Mouse (Mus musculus) liver, embryonic 15.5 days (tissue): ENCODE measurements around the gene Gm20388. TPM values are rescaled to one million over a fixed set of nuclear protein-coding genes. Genes with fewer than 3 reads are reported as not detected.
A peak's percentile ranks its signal among the peaks of the same experiment; 100 is the strongest.

Experiments
- ATAC-seq: fragments of 200-750 bp; cut with Nextera tagmentation; 2 replicates; pipeline ENCODE4 v1.8.0; 2017; ENCODE audit warnings: moderate number of reproducible peaks, mild to moderate bottlenecking, moderate library complexity; ENCODE audit not compliant: insufficient read depth
- H3K27ac ChIP-seq: fragments of 300-500 bp; sonication (generic); replicated peaks from 2 replicates; pipeline ENCODE4 v1.5.1; 2015; ENCODE audit warnings: mild to moderate bottlenecking, inconsistent platforms
- H3K27me3 ChIP-seq: fragments of 300-500 bp; sonication (generic); 2 replicates; pipeline ENCODE4 v1.6.1; 2015; ENCODE audit warnings: mild to moderate bottlenecking, inconsistent platforms
- H3K36me3 ChIP-seq: fragments of 300-500 bp; sonication (generic); replicated peaks from 2 replicates; pipeline ENCODE4 v1.6.1; 2015; ENCODE audit warnings: moderate library complexity, mild to moderate bottlenecking, inconsistent platforms
- H3K4me1 ChIP-seq: fragments of 300-500 bp; sonication (generic); replicated peaks from 2 replicates; pipeline ENCODE4 v1.6.1; 2015; ENCODE audit warnings: inconsistent platforms
- H3K4me2 ChIP-seq: fragments of 300-500 bp; sonication (generic); 2 replicates; pipeline ENCODE4 v1.6.1; 2015; ENCODE audit warnings: moderate library complexity, mild to moderate bottlenecking, inconsistent platforms
- H3K4me3 ChIP-seq: fragments of 300-500 bp; sonication (generic); replicated peaks from 2 replicates; pipeline ENCODE4 v1.5.1; 2015; ENCODE audit warnings: mild to moderate bottlenecking, inconsistent platforms
- H3K9ac ChIP-seq: fragments of 300-500 bp; sonication (generic); 2 replicates; pipeline ENCODE4 v1.6.1; 2015; ENCODE audit warnings: moderate library complexity, mild to moderate bottlenecking, inconsistent platforms
- H3K9me3 ChIP-seq: fragments of 300-500 bp; sonication (generic); replicated peaks from 2 replicates; pipeline ENCODE4 v1.6.1; 2016; ENCODE audit warnings: inconsistent platforms
- WGBS: fragments of 180-500 bp; shearing (Covaris S2); methylation state at CpG from one replicate; pipeline ENCODE4 v1.1.7; 2015; ENCODE audit warnings: mixed read lengths; ENCODE audit not compliant: insufficient replicate concordance; 5-methylcytosine and 5-hydroxymethylcytosine counted together
- polyA plus RNA-seq: library from polyadenylated mRNA; unstranded; fragments of >200 nt; fragmentation: Nextera tagmentation; extraction: Ambion mirVana; gene quantifications from 2 replicates; pipeline ENCODE4 v1.2.1, GENCODE M21; 2015

Gm20388 gene
- polyA plus RNA-seq, 1 experiment from 2014 or later = not detected

- Histone ChIP-seq H3K36me3 (peaks cover 98% of the 10 kb centered on the region), H3K4me3 (no peak overlapping the region), H3K4me2 (no peak overlapping the region), H3K27ac (no peak overlapping the region), H3K4me1 (no peaks in the 10 kb centered on the region), H3K27me3 (no peaks in the 10 kb centered on the region), H3K9me3 (no peaks in the 10 kb centered on the region), H3K9ac (no peak overlapping the region)
- WGBS = 72% methylated on average over 8 of the region's 8 CpGs
- ATAC-seq = no peak
Observed at GRCm38 (mm10) chr8:123387801-123388200, 3477.2 kb downstream of the Gm20388 start.

GRCm38 (mm10) chr8:123389026-123389425 lies 3478.4 kb downstream of the Gm20388 start:
- Histone ChIP-seq H3K27ac (no peak overlapping the region), H3K4me3 (no peak overlapping the region), H3K9ac (no peak overlapping the region), H3K9me3 (no peaks in the 10 kb centered on the region), H3K4me2 (no peak overlapping the region), H3K36me3 (peaks cover 98% of the 10 kb centered on the region), H3K27me3 (no peaks in the 10 kb centered on the region), H3K4me1 (no peaks in the 10 kb centered on the region)
- ATAC-seq = no peak
- 80% methylated on average over 7 of the region's 7 CpGs for WGBS

GRCm38 (mm10) chr8:123398308-123398707 lies 3487.7 kb downstream of the Gm20388 start:
- H3K27me3 ChIP-seq = no peaks in the 10 kb centered on the region
- no peak for ATAC-seq
- peaks cover 85% of the 10 kb centered on the region for H3K36me3 ChIP-seq
- WGBS = 79% methylated on average over 13 of the region's 13 CpGs
- no peaks in the 10 kb centered on the region for H3K9me3 ChIP-seq
- H3K4me2 ChIP-seq = no peak overlapping the region
- H3K27ac ChIP-seq = no peak overlapping the region
- H3K4me3 ChIP-seq = no peak overlapping the region
- H3K9ac ChIP-seq = no peak overlapping the region
- no peaks in the 10 kb centered on the region for H3K4me1 ChIP-seq

GRCm38 (mm10) chr8:123401936-123402335 lies 3491.3 kb downstream of the Gm20388 start:
- ATAC-seq = no peak
- Histone ChIP-seq H3K9ac (no peak overlapping the region), H3K27ac (no peak overlapping the region), H3K4me3 (no peak overlapping the region), H3K4me2 (no peak overlapping the region), H3K36me3 (peaks cover 51% of the 10 kb centered on the region), H3K9me3 (no peaks in the 10 kb centered on the region), H3K4me1 (peaks cover 7% of the 10 kb centered on the region), H3K27me3 (no peaks in the 10 kb centered on the region)
- WGBS = 79% methylated on average over 9 of the region's 9 CpGs

- peaks cover 8% of the 10 kb centered on the region for H3K27me3 ChIP-seq
- no peak overlapping the region for H3K4me3 ChIP-seq
- no peaks in the 10 kb centered on the region for H3K9me3 ChIP-seq
- H3K27ac ChIP-seq = no peak overlapping the region
- peaks cover 16% of the 10 kb centered on the region for H3K4me1 ChIP-seq
- no peak for ATAC-seq
- H3K4me2 ChIP-seq = no peak overlapping the region
- WGBS = 76% methylated on average over 9 of the region's 9 CpGs
- peaks cover 43% of the 10 kb centered on the region for H3K36me3 ChIP-seq
- H3K9ac ChIP-seq = no peak overlapping the region
Observed at GRCm38 (mm10) chr8:123402730-123403326, 3492.2 kb downstream of the Gm20388 start.

- no peak overlapping the region for H3K27ac ChIP-seq
- H3K9ac ChIP-seq = no peak overlapping the region
- H3K36me3 ChIP-seq = peaks cover 26% of the 10 kb centered on the region
- ATAC-seq = no peak
- WGBS = 62% methylated on average over 8 of the region's 8 CpGs
- no peak overlapping the region for H3K4me3 ChIP-seq
- H3K4me2 ChIP-seq = no peak overlapping the region
- H3K27me3 ChIP-seq = peaks cover 20% of the 10 kb centered on the region
- H3K4me1 ChIP-seq = peaks cover 32% of the 10 kb centered on the region
- no peaks in the 10 kb centered on the region for H3K9me3 ChIP-seq
Observed at GRCm38 (mm10) chr8:123404521-123404920, 3493.9 kb downstream of the Gm20388 start.

DNA sequence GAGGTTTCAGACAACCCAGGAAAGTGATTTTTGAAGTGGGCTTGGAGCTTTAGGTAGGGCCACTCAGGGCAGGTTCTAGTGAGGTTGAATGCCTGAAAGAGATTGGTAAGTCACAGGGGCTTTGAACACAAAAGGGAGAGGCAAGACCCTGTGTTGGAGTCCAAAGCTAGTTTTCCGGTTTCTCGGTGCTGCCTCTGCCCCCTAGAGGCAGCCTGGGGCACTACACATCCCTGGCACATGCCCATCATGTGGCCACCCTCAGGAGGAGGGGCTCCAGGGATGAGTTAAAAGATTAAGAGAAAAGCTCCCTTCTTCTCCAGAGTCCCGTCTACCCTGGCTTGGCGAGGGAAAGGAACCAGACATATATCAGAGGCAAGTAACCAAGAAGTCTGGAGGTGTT lies 3496.1 kb downstream of the Gm20388 start, which contains the start of gene Mc1r:
TSS of gene Mc1r (plus strand) at position 322 of the 400 bp plus-strand sequence.
- Histone ChIP-seq H3K9ac (no peak within 1 kb of the TSS), H3K4me1 (peaks cover 55% of the 10 kb centered on the region), H3K4me3 (no peak within 1 kb of the TSS), H3K9me3 (no peaks in the 10 kb centered on the region), H3K36me3 (peaks cover 5% of the 10 kb centered on the region; the same call in 1 of the 2 replicates), H3K4me2 (peak within 1 kb of the TSS; percentile 29; the same call in 1 of the 2 replicates), H3K27ac (no peak within 1 kb of the TSS), H3K27me3 (peaks cover 43% of the 10 kb centered on the region)
- ATAC-seq = no peak
- 7% methylated on average over 4 of the region's 4 CpGs for WGBS

GRCm38 (mm10) chr8:123407612-123408011 lies 3497.0 kb downstream of the Gm20388 start:
- H3K27ac ChIP-seq = no peak overlapping the region
- no peak overlapping the region for H3K9ac ChIP-seq
- peaks cover 51% of the 10 kb centered on the region for H3K27me3 ChIP-seq
- ATAC-seq = no peak
- H3K9me3 ChIP-seq = no peaks in the 10 kb centered on the region
- H3K4me3 ChIP-seq = no peak overlapping the region
- H3K4me2 ChIP-seq = no peak overlapping the region
- 66% methylated on average over 13 of the region's 13 CpGs for WGBS
- peaks cover 63% of the 10 kb centered on the region for H3K4me1 ChIP-seq
- H3K36me3 ChIP-seq = no peaks in the 10 kb centered on the region

DNA sequence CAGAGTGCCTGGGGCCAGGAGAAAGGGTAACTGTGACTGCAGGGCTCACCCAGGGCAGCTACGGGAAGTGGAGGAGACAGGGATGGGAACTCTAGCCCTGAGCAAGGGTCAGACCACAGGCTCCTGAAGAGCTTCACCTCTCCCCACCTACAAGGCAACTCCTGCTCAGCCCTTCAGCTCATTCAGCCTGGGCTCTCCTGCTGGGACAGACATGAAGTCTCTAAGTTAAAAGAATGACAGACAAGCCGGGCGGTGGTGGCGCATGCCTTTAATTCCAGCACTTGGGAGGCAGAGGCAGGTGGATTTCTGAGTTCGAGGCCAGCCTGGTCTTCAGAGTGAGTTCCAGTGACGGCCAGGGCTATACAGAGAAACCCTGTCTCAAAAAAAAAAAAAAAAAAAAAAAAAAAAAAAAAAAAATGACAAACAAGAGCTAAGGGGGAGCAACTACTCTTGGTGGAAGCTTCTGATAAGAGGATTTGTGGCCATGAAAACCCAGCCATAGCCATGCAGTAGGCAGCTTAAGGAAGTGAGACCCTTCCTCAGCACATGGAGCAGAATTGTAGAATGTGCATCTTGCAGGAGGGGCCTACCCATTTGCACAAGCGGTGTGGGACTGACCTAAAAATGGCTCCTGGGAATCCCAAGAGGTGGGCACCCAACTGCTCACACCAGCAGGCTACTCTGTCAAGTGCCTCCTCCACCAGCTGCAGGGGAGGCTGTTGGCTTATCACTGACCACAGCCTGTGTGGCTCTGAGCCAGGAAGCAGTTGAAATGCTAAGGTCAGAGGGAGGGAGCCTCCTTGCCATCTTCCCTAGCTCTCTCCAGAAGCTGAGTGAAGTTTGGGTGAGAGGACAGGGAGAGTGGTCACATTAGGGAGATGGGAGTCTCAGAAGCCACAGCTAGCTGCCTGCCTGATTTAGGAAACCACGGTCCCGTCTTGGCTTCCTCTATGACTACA lies 3498.2 kb downstream of the Gm20388 start:
- H3K36me3 ChIP-seq = no peaks in the 10 kb centered on the region
- peaks cover 64% of the 10 kb centered on the region for H3K27me3 ChIP-seq
- 32% methylated on average over 9 of the region's 9 CpGs for WGBS
- H3K9ac ChIP-seq = no peak overlapping the region
- peak; percentile 64 for ATAC-seq
- H3K27ac ChIP-seq = no peak overlapping the region
- peaks cover 68% of the 10 kb centered on the region for H3K4me1 ChIP-seq
- H3K4me3 ChIP-seq = no peak overlapping the region
- H3K9me3 ChIP-seq = no peaks in the 10 kb centered on the region
- H3K4me2 ChIP-seq = peak overlapping the region; percentile 32

GRCm38 (mm10) chr8:123410049-123410587 lies 3499.5 kb downstream of the Gm20388 start:
- Histone ChIP-seq H3K9me3 (no peaks in the 10 kb centered on the region), H3K36me3 (no peaks in the 10 kb centered on the region), H3K27me3 (peaks cover 69% of the 10 kb centered on the region), H3K27ac (no peak overlapping the region), H3K9ac (no peak overlapping the region), H3K4me1 (peaks cover 73% of the 10 kb centered on the region), H3K4me3 (no peak overlapping the region), H3K4me2 (no peak overlapping the region)
- 54% methylated on average over 8 of the region's 8 CpGs for WGBS
- no peak for ATAC-seq

DNA sequence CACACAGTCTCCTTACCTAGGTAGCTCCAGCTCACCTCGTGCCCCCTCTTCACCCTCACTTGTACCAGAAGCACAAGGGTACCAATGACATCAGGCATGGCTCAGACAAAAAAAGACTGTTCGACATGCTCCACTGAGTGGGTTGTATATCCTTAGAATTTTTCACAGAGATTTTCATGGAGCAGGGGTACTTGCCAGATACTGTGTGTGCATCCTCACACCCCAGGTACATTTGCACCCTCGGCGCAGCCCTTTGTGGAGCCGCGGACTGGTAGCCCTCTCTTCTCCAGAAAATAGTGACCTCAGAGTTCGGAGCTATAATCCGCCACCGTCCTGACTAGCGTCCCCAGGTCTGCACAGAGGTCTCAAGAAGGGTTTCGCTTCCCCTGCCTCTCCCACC lies 3500.1 kb downstream of the Gm20388 start:
- Histone ChIP-seq H3K36me3 (no peaks in the 10 kb centered on the region), H3K4me3 (peak overlapping the region; percentile 23), H3K9ac (no peak overlapping the region), H3K4me2 (peak overlapping the region; percentile 57), H3K9me3 (no peaks in the 10 kb centered on the region), H3K4me1 (peaks cover 73% of the 10 kb centered on the region), H3K27me3 (peaks cover 69% of the 10 kb centered on the region), H3K27ac (no peak overlapping the region)
- 12% methylated on average over 11 of the region's 11 CpGs for WGBS
- ATAC-seq = no peak
